Mouse (Mus musculus) liver (tissue): ENCODE data around the gene Ak2.
A peak's percentile ranks its signal among the peaks of the same experiment; 100 is the strongest.

Experiments used
- DNase-seq: peaks from one replicate; pipeline ENCODE4 v3.0.0-alpha.2; 2020; ENCODE audit warnings: mixed read lengths

Ak2 gene

GRCm38 (mm10) chr4:128974677-128975076 lies 17.1 kb upstream of the Ak2 start:
- no peak for DNase-seq

GRCm38 (mm10) chr4:128976577-128976976 lies 15.2 kb upstream of the Ak2 start:
- DNase-seq = no peak

DNA sequence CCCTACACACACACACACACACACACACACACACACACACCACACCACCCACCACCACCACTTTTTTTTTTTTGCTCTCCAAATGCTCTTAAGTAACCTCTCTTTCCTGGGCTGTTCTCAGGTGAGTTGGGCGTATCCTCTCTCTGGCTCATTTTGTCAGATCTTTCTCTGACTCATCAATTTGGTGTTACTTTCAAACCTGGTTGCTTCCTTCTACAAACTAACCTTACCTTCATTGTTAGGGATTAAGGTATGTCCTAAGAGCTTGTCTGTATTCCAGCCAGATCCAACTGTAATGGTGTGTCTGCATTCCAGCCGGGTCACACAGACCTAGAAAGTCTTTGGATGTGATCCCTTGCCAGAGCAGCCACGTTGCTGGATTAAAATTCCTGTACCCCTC lies 14.5 kb upstream of the Ak2 start:
- DNase-seq = no peak

- DNase-seq = no peak
These were observed 13.1 kb upstream of the Ak2 start for GRCm38 (mm10) chr4:128978634-128979033.

- DNase-seq = peak; percentile 27
These were observed 10.6 kb upstream of the Ak2 start for GRCm38 (mm10) chr4:128980890-128981832.

- DNase-seq = no peak
These were observed 10.0 kb upstream of the Ak2 start for GRCm38 (mm10) chr4:128981833-128982180.

GRCm38 (mm10) chr4:128983151-128983550 lies 8.6 kb upstream of the Ak2 start:
- no peak for DNase-seq

- DNase-seq = peak; percentile 46
These were observed 8.1 kb upstream of the Ak2 start for GRCm38 (mm10) chr4:128983656-128984055.

DNA sequence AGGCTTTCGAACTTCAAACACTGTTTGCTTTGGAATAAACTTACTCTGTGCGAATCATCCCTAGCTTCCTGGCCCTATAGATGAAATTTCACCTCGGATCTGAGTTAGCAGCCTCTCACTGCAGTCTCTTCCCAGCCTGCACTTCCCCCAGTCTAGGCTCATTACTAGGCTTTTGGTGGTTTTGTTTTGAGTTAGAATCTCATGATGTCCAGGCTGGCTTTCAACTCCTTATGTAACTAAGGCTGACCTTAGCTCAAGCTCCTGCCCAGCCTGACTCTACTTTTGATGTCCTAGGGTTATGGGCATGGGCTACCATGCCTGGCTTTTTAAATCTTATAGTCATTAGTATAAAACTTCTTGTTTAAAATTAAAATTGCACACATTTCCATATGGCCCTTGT lies 7.2 kb upstream of the Ak2 start:
- no peak for DNase-seq

DNA sequence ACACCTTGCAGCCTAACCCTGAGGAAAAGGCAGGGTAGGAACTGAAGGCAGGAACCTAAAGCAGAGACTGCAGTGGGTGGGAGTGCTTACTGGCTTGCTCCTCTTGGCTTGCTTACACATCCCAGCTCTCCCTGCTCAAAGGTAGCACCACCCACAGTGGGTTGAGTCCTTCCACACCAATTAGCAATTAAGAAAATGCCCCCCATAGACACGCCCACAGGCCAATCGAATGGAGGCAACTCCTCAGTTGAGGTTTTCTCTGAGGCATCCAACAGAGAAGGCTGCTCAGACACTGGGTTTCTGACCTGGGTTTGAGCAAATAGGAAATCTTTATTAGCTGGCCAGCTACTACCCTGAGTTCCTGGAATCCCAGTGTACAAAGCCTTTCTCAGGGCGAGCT lies 2.8 kb upstream of the Ak2 start:
- no peak for DNase-seq

DNA sequence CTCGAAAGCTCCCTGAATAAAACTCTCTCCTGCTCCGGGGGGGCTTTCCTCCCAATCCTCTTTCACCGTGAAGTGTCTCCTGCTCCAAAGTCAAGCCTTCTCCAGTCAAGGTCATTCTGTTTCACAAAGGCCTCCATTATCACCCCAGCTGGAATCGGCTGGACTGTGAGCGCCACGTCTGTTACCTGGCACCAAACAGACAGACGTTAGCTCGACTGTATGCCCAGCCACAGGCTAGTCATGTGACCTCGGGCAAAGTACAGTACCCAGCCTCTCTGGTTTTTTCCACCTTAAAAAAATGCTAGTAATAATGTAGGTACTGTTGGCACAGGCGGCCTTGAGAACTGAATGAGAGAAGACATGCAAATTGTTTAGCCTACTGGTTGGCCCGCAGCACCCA lies 2.1 kb upstream of the Ak2 start:
- DNase-seq = no peak

DNA sequence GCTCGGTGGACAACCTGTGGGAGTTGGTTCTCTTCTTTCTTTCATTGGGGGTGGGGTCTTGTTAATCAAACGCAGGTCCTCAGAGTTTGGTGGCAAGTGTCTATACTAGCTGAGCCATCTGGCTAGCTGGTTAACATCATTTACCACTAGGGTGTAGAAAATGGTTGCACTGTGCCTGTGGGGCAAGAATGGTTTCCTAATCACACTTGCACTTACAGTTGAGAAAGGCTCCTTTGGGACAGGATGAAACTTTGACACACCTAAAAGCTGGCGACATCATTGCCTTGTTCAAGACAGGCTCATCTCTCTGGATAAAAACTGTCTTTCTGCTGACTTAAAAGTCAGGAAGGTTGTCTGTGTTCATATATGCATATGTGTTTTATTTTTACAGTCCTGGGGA lies 418 bp downstream of the Ak2 start:
- no peak for DNase-seq

- peak; percentile 94 for DNase-seq
These were observed 1.4 kb downstream of the Ak2 start for GRCm38 (mm10) chr4:128993025-128993662.

DNA sequence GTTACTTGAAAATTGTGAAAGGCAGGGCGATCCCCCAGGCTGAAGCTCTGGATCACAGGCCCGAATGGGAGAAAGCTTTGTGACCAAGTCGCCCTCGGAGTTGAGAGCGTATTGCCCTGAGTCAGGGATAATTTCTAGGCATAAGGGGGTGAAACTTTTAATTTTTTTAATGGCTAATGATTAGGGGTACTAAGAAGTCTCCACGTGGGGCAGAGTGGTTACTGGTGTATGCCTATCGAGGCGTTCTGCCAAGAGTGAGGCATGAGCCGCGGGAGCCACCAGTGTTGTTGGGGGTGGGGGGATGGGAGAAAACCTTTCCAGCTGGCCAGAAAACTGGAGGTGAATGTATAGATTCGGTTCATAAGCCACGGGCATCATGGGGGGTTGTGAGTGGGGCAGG lies 1.9 kb downstream of the Ak2 start:
- DNase-seq = peak; percentile 26

DNA sequence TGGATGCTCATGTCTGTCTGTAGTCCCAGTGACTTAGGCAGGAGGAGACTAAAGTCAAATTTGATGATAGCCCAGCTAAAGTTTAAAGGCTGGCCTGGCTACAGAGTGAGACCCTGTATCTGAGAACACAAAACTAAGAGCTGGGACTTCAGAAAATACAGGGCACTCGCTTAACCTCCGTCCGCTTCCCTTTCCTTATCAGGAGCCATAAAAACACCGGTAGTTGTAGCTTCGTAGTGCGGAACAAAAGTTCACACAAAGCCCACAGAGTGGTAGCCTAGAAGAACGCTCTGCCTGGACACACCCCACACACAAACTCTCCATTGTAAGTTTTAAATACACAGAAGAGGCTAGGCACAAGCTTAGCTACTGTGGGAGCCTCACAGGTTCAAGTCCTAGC lies 3.5 kb downstream of the Ak2 start:
- DNase-seq = no peak

DNA sequence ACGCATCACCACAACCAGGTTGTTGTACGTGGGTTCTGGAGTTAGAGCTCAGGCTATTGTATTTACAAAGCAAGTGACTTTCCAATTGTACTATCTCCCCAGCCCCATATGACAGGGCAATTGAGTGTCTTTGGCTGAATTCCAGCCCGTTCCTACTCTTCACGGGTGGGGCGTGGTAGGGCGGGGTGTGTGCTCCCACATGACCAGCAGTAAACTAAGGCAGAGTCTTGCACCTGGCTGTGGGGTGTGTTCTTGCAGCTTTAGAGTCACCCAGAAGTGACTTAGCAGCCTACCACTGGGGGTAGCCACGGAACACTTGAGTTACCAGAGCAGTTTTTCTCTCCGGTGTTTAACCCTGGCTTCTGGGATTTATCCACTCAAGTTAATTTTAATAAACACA lies 5.5 kb downstream of the Ak2 start:
- DNase-seq = peak; percentile 31

- DNase-seq = no peak
These were observed 6.6 kb downstream of the Ak2 start for GRCm38 (mm10) chr4:128998401-128998800.

GRCm38 (mm10) chr4:129000786-129001185 lies 9.0 kb downstream of the Ak2 start:
- DNase-seq = no peak

DNA sequence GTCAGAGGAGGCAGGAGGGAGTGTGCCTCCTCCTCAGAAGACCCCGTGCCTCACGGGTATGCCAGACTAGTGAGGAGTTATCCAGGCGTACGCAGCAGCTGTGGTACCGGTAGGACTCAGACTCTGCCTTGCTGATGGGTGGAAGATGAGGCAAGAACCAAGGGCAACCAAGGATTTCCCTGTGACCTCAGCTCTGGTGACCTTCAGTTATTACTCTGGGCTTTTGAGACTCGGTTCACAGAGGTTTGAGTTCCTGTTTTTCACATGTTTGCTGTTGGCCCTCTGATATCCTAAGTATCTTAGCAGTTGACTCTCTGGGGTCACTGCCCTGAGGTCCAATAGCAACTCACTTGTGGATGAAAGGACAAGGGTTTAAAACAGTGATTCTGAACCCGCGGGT lies 12.0 kb downstream of the Ak2 start:
- no peak for DNase-seq

- DNase-seq = no peak
These were observed 16.3 kb downstream of the Ak2 start for GRCm38 (mm10) chr4:129008006-129008519.

DNA sequence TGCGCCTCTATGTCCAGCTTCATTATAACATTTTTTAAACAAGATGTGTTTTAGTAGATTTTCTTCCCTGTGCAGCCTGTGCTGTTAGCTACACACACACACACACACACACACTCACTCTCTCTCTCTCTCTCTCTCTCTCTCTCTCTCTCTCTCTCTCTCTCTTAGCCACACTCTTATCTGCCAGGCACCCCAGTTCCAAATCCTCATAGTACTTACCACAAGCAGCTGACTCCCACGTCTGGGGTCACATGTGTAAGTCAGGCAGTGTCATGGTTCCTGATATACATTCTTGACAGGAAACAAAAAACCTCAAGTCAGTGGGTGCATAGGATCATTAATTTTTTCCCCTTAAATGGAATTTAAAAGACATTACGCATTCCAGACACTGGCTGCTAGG lies 16.9 kb downstream of the Ak2 start:
- DNase-seq = no peak

GRCm38 (mm10) chr4:129009521-129009920 lies 17.8 kb downstream of the Ak2 start:
- DNase-seq = no peak

DNA sequence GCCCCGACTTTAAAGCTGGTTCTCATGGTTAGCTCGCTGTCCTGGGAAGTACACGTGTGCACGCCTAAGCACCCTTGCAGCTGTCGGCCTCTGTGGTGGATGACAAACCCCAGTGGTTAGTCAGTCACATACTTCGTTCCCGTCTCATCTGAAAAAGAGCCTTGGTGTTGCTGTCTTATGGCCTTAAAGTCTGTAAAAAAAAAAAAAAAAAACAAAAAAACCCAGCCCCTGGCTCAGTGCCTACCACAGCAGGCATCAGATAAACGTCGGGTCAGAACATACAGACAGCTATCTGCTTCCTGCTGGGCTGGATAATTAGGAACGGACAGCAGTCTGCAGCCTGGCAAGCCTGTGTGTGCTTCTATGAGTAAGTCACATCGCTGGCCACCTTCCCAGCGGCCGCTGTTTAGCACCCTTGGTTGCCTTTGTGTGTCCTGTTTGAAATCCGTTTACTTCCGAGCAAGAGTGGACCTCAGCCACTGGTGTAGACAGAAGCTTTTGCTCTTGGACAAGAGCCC lies 19.9 kb downstream of the Ak2 start:
- no peak for DNase-seq
